Mouse (Mus musculus): ENCODE measurements around the gene Zfp335.

DNA sequence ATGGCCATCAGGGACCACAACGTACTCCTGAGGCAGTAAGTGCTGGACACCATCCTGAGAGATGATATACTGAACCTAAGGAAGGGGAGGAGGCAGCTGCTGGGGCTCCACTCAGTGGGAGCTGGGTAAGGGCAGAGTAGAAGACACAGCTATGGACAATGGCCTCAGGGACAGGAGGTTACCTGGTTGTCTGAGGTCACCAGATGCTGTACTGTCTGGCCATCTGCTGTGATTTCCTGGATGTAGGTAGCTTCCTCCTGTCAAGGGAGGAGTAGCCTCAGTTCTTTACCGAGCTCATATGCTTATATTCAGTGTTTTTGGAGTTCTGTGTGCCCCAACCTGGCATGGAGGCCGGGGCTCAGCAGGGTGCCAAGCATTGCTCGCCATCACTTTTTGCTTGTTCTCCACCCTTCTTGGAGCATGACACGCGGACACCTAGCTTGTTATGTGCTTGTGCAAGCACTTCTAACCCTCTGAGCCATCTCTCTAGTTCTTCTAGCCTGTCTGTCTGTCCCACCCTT lies 18.8 kb downstream of the Zfp335 start:
- no peak for TF ChIP-seq CTCF (IDR thresholded peaks at IDR 0.05; ENCODE audit: insufficient read depth, low read length)
- TF ChIP-seq POLR2A (IDR thresholded peaks at IDR 0.05; ENCODE audit: borderline replicate concordance, extremely low read depth, low read depth, low read length), result no peak
